Mouse (Mus musculus) forebrain, embryonic 13.5 days (tissue): ENCODE results near the gene Gls2. TPM values are rescaled to one million over a fixed set of nuclear protein-coding genes. Genes with fewer than 3 reads are reported as not detected.
"Not testable (repeated sequence)": the region's sequence is repeated elsewhere in the genome, so short reads cannot be mapped to it uniquely, and the experiment has no call there.

Source experiments
- ATAC-seq: fragments of 200-750 bp; cut with Nextera tagmentation; 2 replicates; pipeline ENCODE4 v1.8.0; 2017
- H3K27ac ChIP-seq: fragments of 300-500 bp; sonication (generic); 2 replicates; pipeline ENCODE4 v1.5.1; 2015; ENCODE audit warnings: inconsistent platforms, mild to moderate bottlenecking, moderate library complexity
- H3K27me3 ChIP-seq: fragments of 300-500 bp; sonication (generic); 2 replicates; pipeline ENCODE4 v1.6.1; 2015; ENCODE audit warnings: mild to moderate bottlenecking, inconsistent platforms
- H3K36me3 ChIP-seq: fragments of 300-500 bp; sonication (generic); 2 replicates; pipeline ENCODE4 v1.6.1; 2015; ENCODE audit warnings: mild to moderate bottlenecking, inconsistent platforms; ENCODE audit not compliant: poor library complexity, severe bottlenecking
- H3K4me1 ChIP-seq: fragments of 300-500 bp; sonication (generic); 2 replicates; pipeline ENCODE4 v1.6.1; 2015; ENCODE audit warnings: inconsistent platforms
- H3K4me2 ChIP-seq: fragments of 300-500 bp; sonication (generic); 2 replicates; pipeline ENCODE4 v1.6.1; 2015; ENCODE audit warnings: inconsistent platforms, mild to moderate bottlenecking, moderate library complexity
- H3K4me3 ChIP-seq: fragments of 300-500 bp; sonication (generic); 2 replicates; pipeline ENCODE4 v1.5.1; 2015; ENCODE audit warnings: mild to moderate bottlenecking, inconsistent platforms
- H3K9ac ChIP-seq: fragments of 300-500 bp; sonication (generic); 2 replicates; pipeline ENCODE4 v1.6.1; 2015; ENCODE audit warnings: mild to moderate bottlenecking, inconsistent platforms
- H3K9me3 ChIP-seq: fragments of 300-500 bp; sonication (generic); replicated peaks from 2 replicates; pipeline ENCODE4 v1.6.1; 2016; ENCODE audit warnings: inconsistent platforms
- WGBS: fragments of 180-500 bp; shearing (Covaris S2); methylation state at CpG from one replicate; pipeline ENCODE4 v1.1.7; 2015; 5-methylcytosine and 5-hydroxymethylcytosine counted together
- polyA plus RNA-seq: library from polyadenylated mRNA; unstranded; fragments of >200 nt; fragmentation: Nextera tagmentation; extraction: Ambion mirVana; gene quantifications from 2 replicates; pipeline ENCODE4 v1.2.1, GENCODE M21; 2015

Gene Gls2
- 0.48 and 1.3 TPM in 2 replicates for polyA plus RNA-seq

GRCm38 (mm10) chr10:128194024-128194550 is at the start of gene Gls2:
TSS of gene Gls2 (plus strand) at chr10:128194457.
- Histone ChIP-seq H3K4me3 (peak within 1 kb of the TSS; percentile 74), H3K27ac (no peak within 1 kb of the TSS), H3K9ac (peak within 1 kb of the TSS; percentile 77), H3K9me3 (no peaks in the 10 kb centered on the region), H3K4me1 (peaks cover 10% of the 10 kb centered on the region), H3K36me3 (no peaks in the 10 kb centered on the region), H3K4me2 (peak within 1 kb of the TSS; percentile 100), H3K27me3 (peaks cover 25% of the 10 kb centered on the region)
- under 1% methylated on average over 46 of the region's 46 CpGs for WGBS
- peak; percentile 98 for ATAC-seq

DNA sequence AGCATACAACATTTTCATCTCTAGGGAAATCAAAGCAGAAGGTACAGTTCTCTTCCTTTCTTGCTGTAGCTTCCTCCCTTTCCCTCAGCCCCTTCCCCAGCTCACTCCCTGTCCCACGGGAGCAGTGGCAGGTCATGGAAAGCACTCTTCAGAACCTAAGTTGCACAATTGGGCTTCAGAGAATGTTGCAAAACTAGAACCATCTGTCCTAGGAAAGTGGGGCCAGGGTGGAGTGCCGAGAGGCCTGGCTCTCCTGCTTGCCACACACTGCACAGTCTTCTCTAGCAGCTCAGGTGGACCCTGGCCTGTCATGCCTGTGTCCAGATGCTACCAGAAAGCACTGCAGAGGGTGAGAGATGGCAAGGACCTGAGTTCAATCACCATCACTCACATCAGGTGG is 49.3 kb upstream of the Gls2 start:
- peaks cover 21% of the 10 kb centered on the region; the same call in 1 of the 2 replicates for H3K36me3 ChIP-seq
- H3K27me3 ChIP-seq = no peaks in the 10 kb centered on the region
- no peaks in the 10 kb centered on the region for H3K9me3 ChIP-seq
- ATAC-seq = no peak
- 86% methylated on average over 2 of the region's 2 CpGs for WGBS
- no peak overlapping the region for H3K9ac ChIP-seq
- H3K4me2 ChIP-seq = no peak overlapping the region
- no peak overlapping the region for H3K4me3 ChIP-seq
- H3K4me1 ChIP-seq = peaks cover 5% of the 10 kb centered on the region; the same call in 1 of the 2 replicates
- no peak overlapping the region for H3K27ac ChIP-seq

DNA sequence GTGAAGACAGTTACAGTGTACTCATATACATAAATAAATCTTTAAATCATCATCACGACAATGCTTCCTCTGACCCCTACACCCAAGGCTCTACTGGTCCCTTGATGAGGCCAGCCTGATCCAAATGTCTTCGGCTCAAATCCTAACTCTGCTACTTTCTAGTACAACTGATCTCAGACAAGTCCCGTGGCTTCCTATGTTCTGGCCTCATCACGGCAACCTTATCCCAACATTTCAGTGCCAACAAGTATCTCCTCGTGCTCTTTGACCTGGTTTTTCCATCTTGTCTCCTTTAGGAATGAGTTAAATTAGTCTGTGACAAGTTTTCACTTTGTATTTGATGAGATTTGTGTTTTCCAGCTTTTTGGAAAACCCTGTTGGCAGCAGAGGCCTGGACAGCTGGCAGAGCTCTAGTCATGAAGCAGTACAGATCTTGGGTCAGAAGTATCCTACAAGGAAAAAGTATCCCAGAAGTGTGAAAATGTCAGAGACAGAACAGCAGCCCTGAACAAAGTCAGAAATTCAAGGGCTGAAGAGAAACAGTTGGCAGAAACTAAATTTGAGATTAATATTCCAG is 45.4 kb upstream of the Gls2 start:
- Histone ChIP-seq H3K27ac (no peak overlapping the region), H3K9me3 (no peaks in the 10 kb centered on the region), H3K27me3 (no peaks in the 10 kb centered on the region), H3K4me1 (peaks cover 5% of the 10 kb centered on the region; the same call in 1 of the 2 replicates), H3K4me3 (no peak overlapping the region), H3K36me3 (0 out of 2 replicates have a peak, but pooled peaks cover 11% of the 10 kb centered on the region), H3K4me2 (no peak overlapping the region), H3K9ac (no peak overlapping the region)
- 90% methylated on average over 5 of the region's 5 CpGs for WGBS
- ATAC-seq = no peak

DNA sequence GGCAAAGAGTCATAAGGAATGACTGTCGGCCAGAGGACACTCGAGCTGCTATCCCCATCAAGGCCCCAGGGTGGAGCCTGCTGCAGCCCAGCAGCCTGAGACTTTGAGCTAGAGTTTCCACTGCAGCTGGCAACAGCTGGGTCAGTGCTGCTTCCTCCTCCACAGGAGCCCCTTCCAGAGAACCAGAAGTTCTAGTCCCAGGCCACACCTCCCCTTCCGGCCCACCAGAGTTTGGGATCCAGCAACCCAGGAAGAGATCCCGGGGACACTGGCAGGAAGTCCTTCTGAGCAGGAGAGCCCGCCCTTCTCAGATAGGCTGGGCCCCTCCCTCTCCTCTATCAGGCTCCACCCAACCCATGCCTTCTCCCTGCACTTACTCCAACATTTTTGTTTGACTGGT is 44.7 kb upstream of the Gls2 start:
- H3K9me3 ChIP-seq = no peaks in the 10 kb centered on the region
- 0 out of 2 replicates have a peak, but pooled peaks cover 11% of the 10 kb centered on the region for H3K36me3 ChIP-seq
- no peak overlapping the region for H3K9ac ChIP-seq
- H3K4me3 ChIP-seq = no peak overlapping the region
- 4% methylated on average over 5 of the region's 5 CpGs for WGBS
- no peak overlapping the region for H3K27ac ChIP-seq
- H3K4me2 ChIP-seq = peak overlapping the region; percentile 32
- no peaks in the 10 kb centered on the region for H3K27me3 ChIP-seq
- H3K4me1 ChIP-seq = peaks cover 5% of the 10 kb centered on the region; the same call in 1 of the 2 replicates
- no peak for ATAC-seq

DNA sequence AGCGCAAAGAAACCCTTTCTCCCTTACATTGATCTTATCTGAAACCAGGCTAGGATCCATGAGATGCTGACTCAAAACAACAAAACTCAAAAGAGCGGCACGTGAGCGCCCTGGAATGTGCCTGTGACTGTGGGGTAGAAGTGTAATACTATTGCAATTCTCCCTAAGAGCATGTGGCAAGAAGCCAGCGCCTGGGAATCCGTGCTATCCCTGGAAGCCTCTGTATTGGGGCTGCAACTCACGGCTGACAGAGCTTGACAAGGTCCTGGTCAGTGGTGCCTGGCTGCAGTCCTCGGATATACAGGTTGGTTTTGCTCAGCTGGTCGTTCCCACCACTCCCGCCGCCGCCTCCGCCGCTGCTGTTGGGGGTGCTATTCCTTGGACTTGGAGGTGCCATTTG is 43.3 kb upstream of the Gls2 start:
- no peak for ATAC-seq
- Histone ChIP-seq H3K4me3 (no peak overlapping the region), H3K27me3 (no peaks in the 10 kb centered on the region), H3K4me1 (peaks cover 5% of the 10 kb centered on the region; the same call in 1 of the 2 replicates), H3K9ac (no peak overlapping the region), H3K9me3 (no peaks in the 10 kb centered on the region), H3K36me3 (0 out of 2 replicates have a peak, but pooled peaks cover 4% of the 10 kb centered on the region), H3K4me2 (no peak overlapping the region), H3K27ac (no peak overlapping the region)
- 87% methylated on average over 14 of the region's 14 CpGs for WGBS

DNA sequence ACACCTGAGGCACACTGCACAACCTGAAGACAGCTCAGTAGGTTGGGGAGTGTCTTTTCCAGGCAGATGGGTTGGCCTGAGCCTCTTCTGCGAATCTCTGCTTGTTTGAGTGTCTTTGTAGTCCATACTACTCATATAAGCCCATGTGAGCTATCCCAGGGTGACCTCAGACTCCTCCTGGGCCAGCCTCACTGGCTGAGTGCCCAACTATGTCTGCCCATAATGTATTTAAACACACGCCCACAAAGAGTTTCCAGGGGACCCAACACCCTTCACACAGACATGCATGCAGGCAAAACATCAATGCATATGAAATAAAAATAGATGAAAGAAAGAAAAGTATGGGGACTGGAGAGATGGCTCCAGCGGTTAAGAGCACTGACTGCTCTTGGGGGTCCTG is 40.3 kb upstream of the Gls2 start:
- Histone ChIP-seq H3K27me3 (no peaks in the 10 kb centered on the region), H3K9me3 (no peaks in the 10 kb centered on the region), H3K36me3 (0 out of 2 replicates have a peak, but pooled peaks cover 4% of the 10 kb centered on the region), H3K4me1 (peaks cover 5% of the 10 kb centered on the region; the same call in 1 of the 2 replicates), H3K4me2 (no peak overlapping the region), H3K4me3 (no peak overlapping the region), H3K9ac (no peak overlapping the region), H3K27ac (no peak overlapping the region)
- ATAC-seq = no peak
- WGBS = 80% methylated on average over 3 of the region's 3 CpGs

DNA sequence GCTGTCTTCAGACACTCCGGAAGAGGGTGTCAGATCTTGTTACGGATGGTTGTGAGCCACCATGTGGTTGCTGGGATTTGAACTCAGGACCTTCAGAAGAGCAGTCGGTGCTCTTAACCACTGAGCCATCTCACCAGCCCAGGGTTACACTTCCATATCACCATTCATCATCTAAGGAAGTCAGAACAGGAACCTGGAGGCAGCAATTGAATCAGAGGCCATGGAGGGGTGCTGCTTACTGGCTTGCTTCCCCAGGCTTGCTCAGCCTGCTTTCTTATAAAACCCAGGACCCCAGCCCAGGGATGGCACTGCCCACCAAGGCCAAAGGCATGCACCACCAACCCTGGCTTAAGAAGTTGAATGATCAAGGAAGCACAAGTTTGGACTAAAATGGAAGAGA is 28.5 kb upstream of the Gls2 start:
- H3K36me3 ChIP-seq, H3K9ac ChIP-seq, H3K4me1 ChIP-seq, H3K27ac ChIP-seq, H3K4me3 ChIP-seq, H3K4me2 ChIP-seq, H3K27me3 ChIP-seq, ATAC-seq, H3K9me3 ChIP-seq: not testable (repeated sequence)
- 95% methylated on average over 3 of the region's 3 CpGs for WGBS

- Histone ChIP-seq H3K4me1 (no peaks in the 10 kb centered on the region), H3K4me2 (no peak overlapping the region), H3K36me3 (no peaks in the 10 kb centered on the region), H3K4me3 (no peak overlapping the region), H3K27me3 (no peaks in the 10 kb centered on the region), H3K9me3 (no peaks in the 10 kb centered on the region), H3K27ac (no peak overlapping the region), H3K9ac (no peak overlapping the region)
- no peak for ATAC-seq
- WGBS = 50% methylated on average over 6 of the region's 6 CpGs
Measured at GRCm38 (mm10) chr10:128167091-128167490, 27.2 kb upstream of the Gls2 start.

GRCm38 (mm10) chr10:128171348-128171747 is 22.9 kb upstream of the Gls2 start:
- WGBS = 95% methylated on average over 10 of the region's 10 CpGs
- ATAC-seq = not testable (repeated sequence)

DNA sequence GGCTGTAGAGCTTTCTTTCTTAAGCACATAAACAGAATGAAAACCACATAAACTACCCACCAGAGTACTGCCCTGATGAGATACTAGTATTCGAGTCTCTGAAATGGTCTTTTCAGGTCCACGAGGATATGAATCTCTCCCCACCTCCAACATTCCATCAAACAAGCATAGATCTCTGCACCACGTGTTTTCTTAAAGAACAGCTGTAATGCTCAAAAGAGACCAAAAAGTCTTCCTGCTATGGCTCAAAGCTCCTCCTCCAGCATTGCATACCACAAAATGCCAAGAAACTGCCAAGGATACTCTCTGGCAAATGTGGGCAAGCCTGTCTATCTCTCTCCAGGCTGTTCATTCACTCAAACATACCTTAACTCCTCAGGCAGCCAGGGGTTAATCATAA is 19.0 kb upstream of the Gls2 start:
- no peaks in the 10 kb centered on the region for H3K9me3 ChIP-seq
- peak overlapping the region; percentile 52 for H3K4me3 ChIP-seq
- 0 out of 2 replicates have a peak overlapping the region, but pooled peaks have one; percentile 22 for H3K27ac ChIP-seq
- WGBS = 18% methylated on average over 3 of the region's 3 CpGs
- peak overlapping the region; percentile 68 for H3K9ac ChIP-seq
- no peaks in the 10 kb centered on the region for H3K36me3 ChIP-seq
- no peaks in the 10 kb centered on the region for H3K27me3 ChIP-seq
- peak overlapping the region; percentile 67 for H3K4me2 ChIP-seq
- H3K4me1 ChIP-seq = peaks cover 22% of the 10 kb centered on the region
- no peak for ATAC-seq

More at GRCm38 (mm10) chr10:128171348-128171747, 22.9 kb upstream of the Gls2 start:
- H3K4me3 ChIP-seq, H3K36me3 ChIP-seq, H3K27me3 ChIP-seq, H3K4me2 ChIP-seq, H3K9me3 ChIP-seq, H3K27ac ChIP-seq, H3K9ac ChIP-seq: not testable (repeated sequence)
- peaks cover 17% of the 10 kb centered on the region for H3K4me1 ChIP-seq

DNA sequence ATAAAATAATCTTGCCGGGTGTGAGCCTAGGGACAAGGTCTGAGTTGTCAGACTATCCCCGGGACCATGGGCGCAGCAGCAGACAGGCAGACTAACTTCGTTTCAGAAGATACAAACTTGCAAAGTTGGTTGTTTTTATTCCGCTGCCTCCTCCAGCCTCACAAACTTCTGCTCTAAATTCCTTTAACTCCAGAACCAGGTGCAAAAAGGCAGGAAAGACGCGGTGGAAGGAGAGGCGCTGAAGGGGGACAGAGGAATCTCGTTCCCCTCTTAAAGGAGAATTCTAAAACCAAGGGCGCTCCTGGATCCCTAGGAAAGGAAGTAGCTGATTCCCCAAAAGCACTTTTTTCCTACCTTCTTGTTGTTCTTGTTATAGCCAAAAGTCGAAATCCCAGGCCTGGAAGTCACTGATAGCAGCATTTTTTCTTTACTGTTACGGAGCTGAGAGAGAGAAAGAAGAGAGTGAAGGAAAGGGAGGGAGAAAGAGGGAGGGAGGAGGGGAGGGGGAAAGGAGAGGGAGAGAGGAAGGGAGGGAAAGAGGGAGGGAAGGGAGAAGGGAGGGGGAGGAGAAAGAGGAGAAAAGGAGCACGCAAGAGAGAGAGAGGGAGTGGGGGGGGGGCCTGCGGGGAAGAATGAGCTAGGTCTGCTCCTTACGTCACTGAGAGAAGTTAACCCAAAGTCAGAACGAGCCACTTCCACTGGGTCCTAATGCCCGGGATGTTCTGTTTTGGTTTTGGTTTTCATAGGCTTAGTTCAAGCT is 18.1 kb upstream of the Gls2 start:
- peak; percentile 92 for ATAC-seq
- Histone ChIP-seq H3K27me3 (no peaks in the 10 kb centered on the region), H3K9me3 (no peaks in the 10 kb centered on the region), H3K27ac (peak overlapping the region; percentile 22; the same call in 1 of the 2 replicates), H3K4me3 (peak overlapping the region; percentile 52), H3K36me3 (no peaks in the 10 kb centered on the region), H3K4me2 (peak overlapping the region; percentile 67), H3K9ac (peak overlapping the region; percentile 68), H3K4me1 (peaks cover 22% of the 10 kb centered on the region)
- WGBS = under 1% methylated on average over 17 of the region's 17 CpGs

DNA sequence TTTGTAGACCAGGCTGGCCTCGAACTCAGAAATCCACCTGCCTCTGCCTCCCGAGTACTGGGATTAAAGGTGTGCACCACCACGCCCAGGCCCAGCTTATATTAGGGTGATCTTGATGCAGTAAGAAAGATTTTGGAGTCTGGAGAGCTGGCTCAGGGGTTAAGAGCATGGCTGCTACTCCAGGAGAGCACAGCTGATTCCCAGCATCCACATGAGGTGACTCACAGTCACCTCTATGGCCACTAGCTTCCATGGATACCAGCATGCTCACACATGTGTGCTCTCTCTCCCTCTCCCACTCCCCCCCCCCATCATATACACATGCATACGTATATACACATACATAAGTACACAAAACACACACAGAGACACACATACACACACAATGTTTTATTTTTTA is 16.9 kb upstream of the Gls2 start:
- Histone ChIP-seq H3K4me1 (peaks cover 22% of the 10 kb centered on the region), H3K27me3 (no peaks in the 10 kb centered on the region), H3K27ac (no peak overlapping the region), H3K4me2 (no peak overlapping the region), H3K4me3 (no peak overlapping the region), H3K9me3 (no peaks in the 10 kb centered on the region), H3K9ac (no peak overlapping the region), H3K36me3 (no peaks in the 10 kb centered on the region)
- no peak for ATAC-seq
- 89% methylated on average over 4 of the region's 4 CpGs for WGBS
